Mouse (Mus musculus) erythroblast, adult 5-6 weeks (primary cell): ENCODE results near the gene Gga1. TPM values are rescaled to one million over a fixed set of nuclear protein-coding genes. Genes with fewer than 3 reads are reported as not detected.

Experiments
- ATAC-seq: replicated peaks from 2 replicates; pipeline ENCODE4 v1.8.0; 2016; ENCODE audit warnings: moderate number of reproducible peaks, mild to moderate bottlenecking, moderate TSS enrichment, inconsistent platforms; ENCODE audit not compliant: poor library complexity, low FRiP score, severe bottlenecking
- total RNA-seq, 2 experiments: library from RNA; stranded (forward) in 1 of 2; stranded (reverse) in 1 of 2; fragments of 150-400 nt in 1 of 2; fragments of 200-764, 138-1000 nt in 1 of 2; gene quantifications; 2 replicates each; pipeline versions ENCODE4 v1.2.3 to v1.2.4; 2015 to 2017; ENCODE audit warnings: low replicate concordance in 2 of 2

Gene Gga1
- total RNA-seq, 2 experiments from 2014 or later = 3.7 to 6.5 TPM

- no peak for ATAC-seq
These were observed 23.8 kb downstream of the Gga1 start for GRCm38 (mm10) chr15:78900585-78901421.

GRCm38 (mm10) chr15:78901422-78901789 lies 24.4 kb downstream of the Gga1 start:
- ATAC-seq = no peak

GRCm38 (mm10) chr15:78903243-78903642 lies 26.3 kb downstream of the Gga1 start:
- peak; percentile 68 for ATAC-seq

DNA sequence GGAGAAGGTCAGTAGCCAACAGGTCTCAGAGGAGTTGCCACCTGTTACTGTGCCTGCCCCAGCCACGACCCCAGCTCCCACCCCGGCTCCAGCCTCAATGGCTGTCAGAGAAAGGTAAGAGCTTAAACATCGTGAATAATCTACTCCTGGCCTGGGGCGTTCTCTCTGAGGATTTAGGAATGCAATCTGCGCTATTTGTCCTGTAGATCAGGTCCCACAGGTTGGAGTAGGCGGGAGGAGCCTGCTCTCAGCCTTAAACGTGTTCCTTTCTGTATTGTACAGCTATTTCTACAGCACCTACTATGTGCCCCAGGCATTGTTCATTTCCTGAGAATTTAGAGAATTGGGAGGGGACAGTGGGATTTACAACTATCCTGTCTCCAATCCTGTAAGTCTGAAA lies 31.4 kb downstream of the Gga1 start:
- ATAC-seq = no peak

DNA sequence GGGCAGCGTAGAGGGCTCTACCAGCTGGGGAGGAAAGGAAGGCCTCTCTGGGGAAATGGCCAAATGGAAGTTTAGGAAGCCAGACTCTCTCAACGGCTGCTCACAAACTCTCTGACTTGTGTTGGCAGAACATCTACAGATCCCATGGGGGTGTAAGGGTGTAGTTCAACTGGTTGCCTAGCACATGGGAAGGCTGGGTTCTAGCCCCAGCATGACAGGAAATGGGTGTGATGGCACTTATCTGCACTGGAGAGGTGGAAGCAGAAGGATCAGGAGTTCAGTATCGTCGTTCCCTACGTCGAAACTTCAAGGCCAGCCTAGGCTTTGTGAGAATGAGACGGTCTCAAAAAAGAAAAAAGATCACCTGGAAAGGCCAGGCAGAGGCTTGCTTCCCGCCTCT lies 32.0 kb downstream of the Gga1 start:
- ATAC-seq = no peak

- no peak for ATAC-seq
These were observed 35.0 kb downstream of the Gga1 start for GRCm38 (mm10) chr15:78912040-78912439.

- ATAC-seq = peak; percentile 85
These were observed 36.7 kb downstream of the Gga1 start, which contains the start of gene Pdxp for GRCm38 (mm10) chr15:78913632-78914090. Gene Pdxp (plus strand): TSS chr15:78913919.

GRCm38 (mm10) chr15:78914091-78914822 lies 37.3 kb downstream of the Gga1 start:
- no peak for ATAC-seq

- no peak for ATAC-seq
These were observed 38.1 kb downstream of the Gga1 start for GRCm38 (mm10) chr15:78914823-78915659.

GRCm38 (mm10) chr15:78915660-78916017 lies 38.6 kb downstream of the Gga1 start:
- peak; percentile 69 for ATAC-seq

DNA sequence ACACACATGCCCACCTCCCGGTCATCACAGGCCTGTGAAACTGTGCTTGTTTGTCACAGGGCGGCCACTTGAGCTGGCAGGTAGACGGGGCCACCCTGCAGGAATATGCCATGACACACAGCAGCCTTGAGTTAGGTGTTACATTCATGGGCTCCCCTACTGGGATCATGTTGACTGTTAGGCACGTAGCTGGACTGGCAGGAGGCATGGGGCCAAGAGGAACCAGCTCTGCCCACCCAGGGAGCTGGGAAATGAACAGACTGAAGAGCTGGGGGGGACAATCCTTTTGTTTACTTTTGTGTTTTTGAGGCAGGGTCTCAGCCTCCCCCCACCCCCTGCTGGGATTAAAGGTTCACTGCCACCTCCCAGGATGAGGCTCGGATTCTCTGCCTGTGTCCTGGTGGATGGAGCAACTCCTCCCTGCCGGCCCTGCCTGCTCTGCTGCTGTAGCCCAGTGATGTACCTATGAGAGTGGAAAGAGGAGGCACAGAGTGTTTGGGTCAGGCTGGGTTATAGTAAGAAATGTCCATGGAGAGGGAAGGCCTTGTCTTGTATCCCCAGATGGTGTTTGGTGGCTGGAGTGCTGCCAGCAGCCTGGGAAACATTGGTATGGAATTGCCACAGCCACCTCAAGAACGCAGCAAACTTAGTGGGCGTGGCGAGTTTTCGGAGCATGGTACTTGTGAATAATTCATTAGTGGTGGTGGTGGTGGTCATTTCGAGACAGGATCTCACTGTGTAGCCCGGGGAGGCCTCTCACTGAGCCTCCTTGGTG lies 39.2 kb downstream of the Gga1 start:
- no peak for ATAC-seq

GRCm38 (mm10) chr15:78918126-78918525 lies 41.1 kb downstream of the Gga1 start:
- ATAC-seq = no peak

GRCm38 (mm10) chr15:78919914-78920313 lies 42.9 kb downstream of the Gga1 start:
- ATAC-seq = no peak

DNA sequence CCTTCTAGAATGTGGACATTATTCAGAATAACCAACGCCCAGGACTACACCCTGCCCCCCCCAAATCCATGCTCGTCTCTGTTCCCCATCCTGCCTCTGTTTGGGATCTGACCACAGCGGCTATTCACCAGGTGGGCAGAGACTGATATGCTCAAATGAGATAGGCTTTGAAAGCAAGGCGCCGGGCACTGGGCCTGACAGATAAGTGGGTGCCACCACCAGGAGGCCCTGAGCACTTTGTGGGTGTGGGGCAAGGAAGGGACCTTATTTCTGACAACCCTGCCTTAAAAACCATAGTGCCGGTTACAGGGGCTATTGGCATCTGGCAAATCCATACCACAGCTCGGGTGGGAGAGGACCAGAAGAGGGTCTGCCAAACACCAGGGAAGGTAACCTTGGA lies 45.7 kb downstream of the Gga1 start:
- peak; percentile 86 for ATAC-seq

DNA sequence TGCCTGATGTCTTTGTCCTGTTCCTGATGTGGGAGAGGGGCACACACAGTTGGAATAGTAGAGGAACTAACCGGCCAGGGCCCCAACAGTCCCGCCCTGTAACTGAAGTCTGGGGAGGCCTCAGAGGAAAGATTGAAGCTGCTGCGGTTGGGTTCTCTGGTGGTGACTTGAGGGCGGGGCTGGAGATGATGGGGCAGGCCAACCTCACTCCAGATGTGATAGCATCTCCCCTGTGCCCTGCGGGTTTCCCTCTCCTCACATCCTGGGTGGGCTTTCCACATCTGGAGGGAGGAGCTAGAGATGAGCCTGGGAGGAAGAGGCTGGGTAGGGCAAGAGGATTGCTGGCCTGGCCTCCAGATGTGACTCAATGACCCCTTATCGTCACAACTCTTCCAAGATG lies 46.6 kb downstream of the Gga1 start:
- peak; percentile 55 for ATAC-seq

- no peak for ATAC-seq
These were observed 48.1 kb downstream of the Gga1 start for GRCm38 (mm10) chr15:78925129-78925528.

DNA sequence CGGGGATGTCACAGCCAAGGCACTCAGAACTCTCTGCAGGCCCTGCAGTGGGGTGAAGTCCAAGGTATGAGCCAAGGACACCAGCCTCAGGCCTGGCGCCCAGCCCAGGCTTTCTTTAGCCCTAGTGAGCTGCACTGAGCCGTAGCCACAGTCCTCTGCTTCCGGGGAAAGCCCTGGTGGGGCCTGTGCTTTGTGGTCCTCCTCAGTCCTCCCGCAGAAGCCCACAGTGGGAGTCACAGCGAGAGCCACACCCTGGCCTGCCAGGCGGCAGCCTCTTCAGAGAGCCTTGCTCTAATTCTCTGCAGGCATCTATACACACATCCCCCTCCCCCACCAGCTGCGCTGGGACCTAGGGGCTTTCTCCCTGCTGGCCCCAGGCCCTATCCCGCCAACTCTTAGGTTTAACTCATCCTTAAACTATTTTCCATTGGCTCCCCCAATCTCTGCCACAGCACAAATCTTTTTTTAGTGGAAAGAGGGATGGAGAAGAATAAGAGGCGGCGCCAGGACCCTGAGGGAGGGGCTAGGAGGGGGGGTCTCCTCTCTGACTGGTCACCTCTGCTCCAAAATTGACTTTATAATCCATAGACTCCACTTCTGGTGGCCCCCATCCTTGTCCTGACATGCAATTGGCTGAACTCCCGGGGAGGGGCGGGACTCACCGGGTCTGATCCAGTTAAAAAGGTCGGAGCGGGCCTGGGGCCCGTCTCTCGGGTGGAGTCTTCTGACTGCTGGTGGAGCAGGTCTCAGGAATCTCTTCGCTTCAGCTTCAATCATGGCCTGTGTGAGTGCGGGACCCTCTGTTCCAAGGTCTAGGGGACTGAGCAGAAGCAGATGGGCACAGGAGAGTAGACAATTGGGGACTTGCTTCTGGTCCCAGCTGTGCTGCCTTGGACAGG lies 49.3 kb downstream of the Gga1 start, which contains the start of gene Lgals1:
Gene Lgals1, plus strand, starts transcription at position 705 of the 899 bp plus-strand sequence.
- ATAC-seq = 0 out of 2 replicates have a peak, but pooled peaks have one; percentile 13

DNA sequence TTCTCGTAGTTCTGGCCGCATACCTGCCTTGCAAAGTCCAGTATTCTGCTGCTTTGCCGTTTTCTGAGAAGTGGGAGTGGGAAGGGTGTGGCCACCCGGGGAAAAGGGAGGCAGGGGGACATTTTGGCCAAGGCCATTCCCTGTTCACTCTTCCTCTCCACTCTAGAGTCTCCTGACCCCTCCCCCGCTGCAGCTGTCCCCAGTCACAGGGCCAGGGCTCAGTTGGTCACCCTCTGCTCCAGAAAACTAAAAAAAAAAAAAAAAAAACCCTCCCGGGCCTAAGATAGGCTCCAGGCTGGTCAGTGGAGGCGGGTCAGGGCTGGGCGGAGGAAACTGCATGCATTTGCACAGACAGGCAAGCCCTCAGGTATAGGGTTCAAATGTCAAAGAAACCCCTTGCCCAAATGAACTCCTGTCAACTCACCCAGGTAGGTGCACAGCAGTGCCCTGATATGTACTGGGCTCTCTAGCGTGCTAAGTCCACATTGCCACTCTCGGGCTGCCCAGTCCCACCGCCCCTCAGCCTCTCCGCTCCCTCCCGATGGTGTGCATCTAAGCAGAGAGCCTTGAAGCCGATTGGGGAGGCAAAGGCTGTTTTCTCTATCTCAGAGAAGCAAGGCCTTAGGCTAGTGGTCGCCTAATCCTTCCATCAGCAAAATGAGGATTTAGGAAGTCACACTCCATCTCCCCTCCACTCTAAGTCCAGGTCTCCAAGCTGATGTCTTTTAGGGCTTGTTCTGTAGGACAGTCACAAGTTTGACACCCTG lies 50.2 kb downstream of the Gga1 start:
- no peak for ATAC-seq
